Mouse (Mus musculus) gastrocnemius, postnatal 10 days (tissue): Measurements from ENCODE around the gene Dclk2. TPM values are rescaled to one million over a fixed set of nuclear protein-coding genes. Genes with fewer than 3 reads are reported as not detected.

Experiments
- DNase-seq: peaks from one replicate; pipeline ENCODE4 v3.0.0; 2021; ENCODE audit warnings: mixed read lengths
- long read RNA-seq, 2 experiments: library from polyadenylated mRNA; stranded (forward); transcript quantifications; one replicate each; pipeline ENCODE4 v2.0.0; 2021
- total RNA-seq, 2 experiments: library from RNA; stranded (reverse); gene quantifications; 2 replicates each; pipeline ENCODE4 v1.2.3; 2021

Dclk2 gene
- total RNA-seq: 1 to 10 TPM; 3.7 to 6.2 TPM
- long read RNA-seq, experiment 1, partial matches to known transcripts: 0 of 8 reads
- long read RNA-seq, experiment 1, other reads (novel, unspliced or antisense): 6 of 8 reads
- long read RNA-seq, experiment 2, partial matches to known transcripts: 0 of 5 reads
- long read RNA-seq, experiment 2, other reads (novel, unspliced or antisense): 3 of 5 reads

- peak; percentile 68 for DNase-seq
These were observed at the start of gene Dclk2 for GRCm38 (mm10) chr3:86920343-86921083. TSS of gene Dclk2 (minus strand) at chr3:86920852.

- no peak for DNase-seq
These were observed 42.2 kb upstream of the Dclk2 start for GRCm38 (mm10) chr3:86962665-86963435.

GRCm38 (mm10) chr3:86961395-86961669, 40.7 kb upstream of the Dclk2 start:
- no peak for DNase-seq

GRCm38 (mm10) chr3:86960656-86961394, 40.2 kb upstream of the Dclk2 start:
- no peak for DNase-seq

- no peak for DNase-seq
These were observed 38.4 kb upstream of the Dclk2 start for GRCm38 (mm10) chr3:86959088-86959487.

- no peak for DNase-seq
These were observed 34.7 kb upstream of the Dclk2 start for GRCm38 (mm10) chr3:86955376-86955775.

GRCm38 (mm10) chr3:86954521-86954920, 33.9 kb upstream of the Dclk2 start:
- DNase-seq: no peak

- DNase-seq: no peak
These were observed 33.2 kb upstream of the Dclk2 start for GRCm38 (mm10) chr3:86953819-86954218.

GRCm38 (mm10) chr3:86950652-86951051, 30.0 kb upstream of the Dclk2 start:
- no peak for DNase-seq

- no peak for DNase-seq
These were observed 15.7 kb upstream of the Dclk2 start for GRCm38 (mm10) chr3:86936254-86936836.

- no peak for DNase-seq
These were observed 12.8 kb upstream of the Dclk2 start for GRCm38 (mm10) chr3:86933446-86933845.

- DNase-seq: no peak
These were observed 3.0 kb upstream of the Dclk2 start for GRCm38 (mm10) chr3:86923686-86924085.

GRCm38 (mm10) chr3:86921181-86921975, 726 bp upstream of the Dclk2 start:
- DNase-seq: no peak

GRCm38 (mm10) chr3:86919641-86920342, 860 bp downstream of the Dclk2 start:
- DNase-seq: peak; percentile 27

- no peak for DNase-seq
These were observed 3.6 kb downstream of the Dclk2 start for GRCm38 (mm10) chr3:86917048-86917447.

GRCm38 (mm10) chr3:86916626-86917025, 4.0 kb downstream of the Dclk2 start:
- no peak for DNase-seq

GRCm38 (mm10) chr3:86915291-86915690, 5.4 kb downstream of the Dclk2 start:
- DNase-seq: no peak

- no peak for DNase-seq
These were observed 6.3 kb downstream of the Dclk2 start for GRCm38 (mm10) chr3:86914316-86914715.

- DNase-seq: no peak
These were observed 22.3 kb downstream of the Dclk2 start for GRCm38 (mm10) chr3:86898366-86898765.

GRCm38 (mm10) chr3:86897551-86897950, 23.1 kb downstream of the Dclk2 start:
- no peak for DNase-seq

- DNase-seq: no peak
These were observed 23.6 kb downstream of the Dclk2 start for GRCm38 (mm10) chr3:86897066-86897465.
